Mouse (Mus musculus) cortical plate, adult 2 months (tissue): ENCODE results near the gene Nfyc.

ENCODE experiments used
- CTCF ChIP-seq: fragments of 200-500 bp; IDR thresholded peaks from 2 replicates; pipeline ENCODE4 v1.5.1; 2011; ENCODE audit warnings: mild to moderate bottlenecking, control low read depth, low read length; ENCODE audit not compliant: insufficient read depth; ENCODE audit errors: extremely low read depth
- POLR2A ChIP-seq: fragments of 200-500 bp; IDR thresholded peaks from 2 replicates; pipeline ENCODE4 v1.6.1; 2011; ENCODE audit warnings: mild to moderate bottlenecking, low read length, control low read depth; ENCODE audit not compliant: insufficient read depth; ENCODE audit errors: extremely low read depth

DNA sequence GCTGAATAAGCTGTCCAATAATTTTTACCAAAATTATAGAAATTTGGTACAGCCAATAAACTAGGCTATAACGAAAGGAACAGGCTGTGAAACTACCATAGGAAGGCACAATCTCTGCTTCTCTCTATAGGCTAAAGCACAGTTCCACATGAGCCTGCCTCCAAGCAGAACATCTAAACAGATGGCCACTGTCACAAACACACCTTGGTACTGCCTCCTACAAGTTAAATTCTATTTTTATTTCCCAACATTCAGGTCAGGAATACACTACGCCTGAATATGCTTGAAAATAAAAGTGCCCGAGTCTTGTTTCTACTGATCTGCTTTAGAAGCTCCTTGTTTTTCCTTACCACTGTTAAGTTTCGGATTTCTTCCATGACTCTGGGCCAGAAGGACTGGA is 41.3 kb downstream of the Nfyc start:
- TF ChIP-seq POLR2A (no peak), CTCF (no peak)
